Comparison of ENCODE assay signal across 15 mouse cellular contexts in genomic region chr1:166214181-166214580, GRCm38 (mm10). TPM values are rescaled to one million over a fixed set of nuclear protein-coding genes. Genes with fewer than 3 reads are reported as not detected.
DNase-seq lines count a peak whose midpoint lies in the region; ATAC-seq and TF ChIP-seq lines count a peak whose summit lies in the region.
"Had no signal": no experiment of that assay in that cellular context is flagged by ENCODE, and none has a peak within 500 bp of the region (broad histone marks: within the 10 kb centered on the region; RNA-seq: fewer than 3 reads in every experiment).

No protein-coding gene starts in this region.

- TF ChIP-seq CTCF in heart, postnatal 0 days (IDR thresholded peaks at IDR 0.05; ENCODE audit: low read depth), result peak; percentile 35
- peak; percentile 5; the same call in 1 of the 2 replicates for TF ChIP-seq CTCF in lung, adult 2 months (IDR thresholded peaks at IDR 0.05; ENCODE audit: insufficient read depth, low read length)

- H3K36me3 ChIP-seq in heart, postnatal 0 days (replicated peaks; ENCODE audit: control insufficient read depth, insufficient read depth, low read length), result no peaks in the 10 kb centered on the region
- no peaks in the 10 kb centered on the region for H3K36me3 ChIP-seq in heart, embryonic 10.5 days
- H3K36me3 ChIP-seq: embryonic facial prominence, embryonic 12.5 days; hindbrain, embryonic 10.5 days had no signal

- no peaks in the 10 kb centered on the region for H3K4me1 ChIP-seq in heart, postnatal 0 days (ENCODE audit: control insufficient read depth, insufficient read depth)
- no peaks in the 10 kb centered on the region for H3K4me1 ChIP-seq in heart, embryonic 10.5 days
- H3K4me1 ChIP-seq in lung, adult 2 months (ENCODE audit: control insufficient read depth, insufficient read depth, low read length), result no peaks in the 10 kb centered on the region
- H3K4me1 ChIP-seq: embryonic facial prominence, embryonic 12.5 days; hindbrain, embryonic 10.5 days had no signal

- H3K9me3 ChIP-seq in heart, postnatal 0 days (replicated peaks; ENCODE audit: control insufficient read depth, low read length), result no peaks in the 10 kb centered on the region
- no peaks in the 10 kb centered on the region for H3K9me3 ChIP-seq in heart, embryonic 10.5 days
- H3K9me3 ChIP-seq: embryonic facial prominence, embryonic 12.5 days; hindbrain, embryonic 10.5 days had no signal

- DNase-seq in heart, postnatal 0 days (ENCODE audit: low spot score), result no peak
- DNase-seq in heart, embryonic 10.5 days (ENCODE audit: low spot score), result no peak
- DNase-seq in lung, adult 2 months, result no peak
- DNase-seq in lung, postnatal 14 days, result no peak
- peak; percentile 70 for DNase-seq in NIH3T3 (ENCODE audit: low read depth)
- DNase-seq in retina, embryonic 14.5 days (ENCODE audit: low spot score), result peak; percentile 70
- no peak for DNase-seq in urinary bladder, postnatal 14 days (ENCODE audit: low spot score)
- no peak for DNase-seq in left cerebral cortex, adult 8-10 months (ENCODE audit: low spot score in 2 of 2)
- DNase-seq: kidney, postnatal 10 days; left cerebral cortex, postnatal 4 days; thymus, postnatal 4 days had no signal

- no peak for ATAC-seq in heart, postnatal 0 days (ENCODE audit: insufficient read depth, low read depth)

- TF ChIP-seq EP300 in heart, postnatal 0 days (IDR thresholded peaks at IDR 0.05; ENCODE audit: low read depth), result no peak

- no peaks in the 10 kb centered on the region for H3K27me3 ChIP-seq in heart, postnatal 0 days (ENCODE audit: control insufficient read depth, insufficient read depth, low read length)
- H3K27me3 ChIP-seq in heart, embryonic 10.5 days (ENCODE audit: insufficient read depth, poor library complexity, severe bottlenecking), result no peaks in the 10 kb centered on the region
- H3K27me3 ChIP-seq: embryonic facial prominence, embryonic 12.5 days had no signal

- no peak for TF ChIP-seq POLR2A in lung, adult 2 months (IDR thresholded peaks at IDR 0.05; ENCODE audit: borderline replicate concordance, extremely low read depth, low read depth, low read length)

- H3K9ac ChIP-seq in heart, postnatal 0 days (replicated peaks; ENCODE audit: low read depth, low read length), result no peak overlapping the region
- H3K9ac ChIP-seq: embryonic facial prominence, embryonic 12.5 days had no signal

- no peak overlapping the region for H3K4me2 ChIP-seq in heart, postnatal 0 days (ENCODE audit: low read depth, low read length)
- H3K4me2 ChIP-seq: embryonic facial prominence, embryonic 12.5 days had no signal

- WGBS in heart, postnatal 0 days, result 81% methylated on average over 4 of the region's 4 CpGs
- WGBS in heart, embryonic 10.5 days, result 80% methylated on average over 4 of the region's 4 CpGs
- whole genome bisulfite sequencing in lung, adult 2 months, result 83% methylated on average over 4 of the region's 4 CpGs

- H3K27ac ChIP-seq in heart, postnatal 0 days (ENCODE audit: low read depth), result no peak overlapping the region
- H3K27ac ChIP-seq in heart, embryonic 10.5 days, result no peak overlapping the region
- H3K27ac ChIP-seq: embryonic facial prominence, embryonic 12.5 days; hindbrain, embryonic 10.5 days; macrophage had no signal

- H3K4me3 ChIP-seq in heart, postnatal 0 days (ENCODE audit: low read depth, low read length), result no peak overlapping the region
- H3K4me3 ChIP-seq in heart, embryonic 10.5 days, result no peak overlapping the region
- H3K4me3 ChIP-seq in lung, adult 2 months (replicated peaks; ENCODE audit: extremely low read depth, low read depth, low read length), result no peak overlapping the region
- H3K4me3 ChIP-seq: embryonic facial prominence, embryonic 12.5 days; hindbrain, embryonic 10.5 days had no signal

RNA-seq across cellular contexts. Expression of gene Mael, which starts 24.4 kb away (rescaled TPM):
- not detected in 2 replicates for total RNA-seq in heart, postnatal 0 days (2014; rRNA removed; ENCODE audit: low replicate concordance)
- polyA plus RNA-seq in heart, postnatal 0 days (2015; fragmentation: Nextera tagmentation; extraction: Ambion mirVana), result not detected in 2 replicates
- 0.09 and 0.11 TPM in 2 replicates for polyA plus RNA-seq in heart, embryonic 10.5 days (2016; fragmentation: Nextera tagmentation; extraction: Ambion mirVana)
- not detected in 2 replicates for polyA plus RNA-seq in lung, adult 2 months (2012; rRNA removed)
- not detected for total RNA-seq in left cerebral cortex, adult 8-10 months (2022)
- total RNA-seq: heart, adult 8-10 months had no signal
- polyA plus RNA-seq: macrophage had no signal

RNA-seq across cellular contexts. Expression of gene Ildr2, which starts 39.8 kb away (rescaled TPM):
- total RNA-seq in heart, postnatal 0 days (2014; rRNA removed; ENCODE audit: low replicate concordance), result 1.9 and 6.9 TPM in 2 replicates
- 0.49 and 0.52 TPM in 2 replicates for polyA plus RNA-seq in heart, postnatal 0 days (2015; fragmentation: Nextera tagmentation; extraction: Ambion mirVana)
- 1.4 and 1.5 TPM in 2 replicates for polyA plus RNA-seq in heart, embryonic 10.5 days (2016; fragmentation: Nextera tagmentation; extraction: Ambion mirVana)
- 1.1 and 2.3 TPM in 2 replicates for polyA plus RNA-seq in lung, adult 2 months (2012; rRNA removed)
- total RNA-seq in left cerebral cortex, adult 8-10 months (2022), result 10 to 100 TPM; 82.4 to 90.9 (median 86.5) TPM
- polyA plus RNA-seq: macrophage had no signal

Comparison
In these comparisons a context has a peak if more than half of its experiments do, and no peak if none do; other contexts are left out.
1. DNase-seq: peak in NIH3T3 (single experiment) and retina, embryonic 14.5 days (single experiment); none in heart, postnatal 0 days (single experiment), heart, embryonic 10.5 days (single experiment), lung, adult 2 months (single experiment), lung, postnatal 14 days (single experiment), urinary bladder, postnatal 14 days (single experiment) and left cerebral cortex, adult 8-10 months (0 of 2).